Mouse (Mus musculus): Measurements from ENCODE around the gene Rbp2.

Rbp2 gene

DNA sequence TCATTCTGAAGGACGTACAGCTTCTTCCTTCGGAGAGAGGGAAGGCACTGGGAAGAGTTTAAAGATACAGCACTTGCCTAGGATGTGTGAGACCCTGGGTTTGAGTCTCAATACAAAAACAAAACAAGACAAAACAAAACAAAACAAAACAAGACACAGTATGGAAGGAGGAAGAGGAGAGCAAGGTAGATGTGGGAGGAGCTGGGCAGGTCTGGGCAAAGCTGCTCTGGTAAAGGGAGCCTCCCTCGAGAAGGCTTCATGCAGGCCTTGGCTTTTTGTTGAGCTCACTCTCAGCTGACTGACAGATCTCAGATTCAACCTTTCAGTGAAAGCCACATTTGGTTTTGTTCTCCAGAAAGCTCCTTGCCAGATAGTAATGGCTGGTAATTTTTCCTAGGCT, at the start of gene Rbp2:
Rbp2 (plus strand) TSS at position 301 of the 400 bp plus-strand sequence.
- DNase-seq (ENCODE audit: low spot score) = no peak

DNA sequence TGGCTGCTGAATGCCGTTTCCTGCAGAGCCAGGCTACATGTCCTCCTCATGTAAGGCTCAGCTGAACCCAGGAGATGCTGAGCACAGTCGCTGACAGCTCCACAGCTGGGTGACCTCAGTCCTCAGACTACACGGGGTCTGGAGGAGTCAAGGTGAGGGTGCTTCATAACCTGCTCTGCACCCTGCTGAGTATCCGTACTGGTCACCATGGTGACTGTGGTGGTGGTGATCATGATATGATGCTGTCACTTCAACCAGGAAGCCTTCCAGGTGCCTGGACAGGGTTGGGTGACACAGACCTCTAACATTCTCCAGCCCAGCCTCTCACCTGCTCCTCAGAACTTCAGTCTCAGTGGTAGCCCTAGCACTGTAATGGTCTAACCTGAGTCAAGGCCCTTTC, 48.1 kb upstream of the Rbp2 start:
- DNase-seq (ENCODE audit: low spot score) = no peak

DNA sequence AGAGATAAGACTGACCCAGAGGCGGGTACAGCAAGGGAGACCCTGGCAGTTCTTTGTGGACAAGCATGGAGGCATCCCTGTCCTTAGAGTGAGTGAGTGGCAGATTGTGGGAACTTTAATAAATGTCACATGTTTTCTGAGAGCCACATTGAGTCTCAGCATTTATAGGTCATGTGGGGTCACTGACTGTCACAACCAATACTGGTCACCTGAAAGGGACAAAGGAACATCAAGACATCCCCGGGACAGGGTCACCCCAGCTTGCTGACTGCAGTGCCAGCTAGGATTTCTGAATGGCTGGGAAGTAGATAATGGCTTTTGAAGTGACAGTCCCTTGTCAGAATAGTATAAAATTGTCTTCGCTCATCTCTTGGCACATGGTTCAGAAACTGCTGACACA, 46.8 kb upstream of the Rbp2 start:
- no peak for DNase-seq (ENCODE audit: low spot score)

DNA sequence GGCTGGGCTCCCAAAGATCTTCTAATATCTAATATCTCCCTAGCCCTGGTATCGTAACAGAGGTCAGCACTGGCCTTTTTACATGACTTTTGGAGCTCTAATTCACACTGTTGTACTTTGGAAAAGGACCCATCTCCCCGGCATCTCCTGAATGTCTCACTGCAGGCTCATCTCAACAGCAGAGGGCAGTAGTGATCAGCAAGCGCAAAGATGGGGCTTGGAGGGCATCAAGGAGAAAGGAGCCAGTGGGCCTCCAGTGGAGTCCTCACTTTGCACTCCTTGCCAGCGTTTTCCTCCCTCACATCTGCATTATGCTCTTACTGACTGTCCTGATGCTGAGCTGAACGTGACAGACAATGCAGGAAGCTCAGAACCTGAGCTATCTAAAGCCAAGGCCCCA, 43.3 kb upstream of the Rbp2 start:
- DNase-seq (ENCODE audit: low spot score) = peak; percentile 27

DNA sequence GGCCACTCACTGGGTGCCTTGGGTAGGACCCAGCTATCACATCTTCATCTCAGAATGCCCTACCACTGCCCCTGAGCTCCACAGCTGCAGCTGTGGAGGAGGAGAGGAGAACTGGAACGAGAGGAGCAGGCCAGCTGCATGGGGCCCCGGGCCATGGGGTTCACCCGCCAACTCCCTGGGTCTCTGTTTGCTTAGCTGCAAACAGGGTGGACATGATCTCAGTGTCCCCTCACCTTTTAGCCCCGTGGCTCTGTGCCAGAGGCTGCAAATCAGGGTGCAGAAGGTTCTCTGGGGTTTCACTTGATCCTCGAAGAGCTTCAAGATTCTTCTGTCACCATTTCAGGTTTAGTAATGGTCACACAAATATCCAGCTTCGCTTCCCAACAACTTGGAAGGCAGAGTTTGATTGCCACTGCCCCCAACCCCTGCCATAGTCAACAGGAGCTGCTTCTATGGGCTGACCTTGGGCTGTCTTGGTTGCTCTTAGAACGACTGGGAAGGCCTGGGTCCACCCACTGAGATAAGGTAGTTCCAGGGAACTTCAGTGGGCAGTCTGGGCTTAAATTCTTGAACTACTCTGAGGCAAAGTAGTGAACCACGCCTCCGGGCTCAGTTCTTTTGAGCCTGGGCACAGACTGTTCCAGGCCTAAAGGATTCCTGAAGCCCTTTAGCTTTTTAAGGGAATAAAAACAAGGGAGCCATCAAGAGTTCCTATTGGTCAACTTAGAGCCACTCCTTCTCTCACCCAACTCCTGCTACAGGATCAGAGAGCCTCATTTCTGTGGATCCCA, 40.4 kb upstream of the Rbp2 start:
- peak; percentile 37 for DNase-seq (ENCODE audit: low spot score)

DNA sequence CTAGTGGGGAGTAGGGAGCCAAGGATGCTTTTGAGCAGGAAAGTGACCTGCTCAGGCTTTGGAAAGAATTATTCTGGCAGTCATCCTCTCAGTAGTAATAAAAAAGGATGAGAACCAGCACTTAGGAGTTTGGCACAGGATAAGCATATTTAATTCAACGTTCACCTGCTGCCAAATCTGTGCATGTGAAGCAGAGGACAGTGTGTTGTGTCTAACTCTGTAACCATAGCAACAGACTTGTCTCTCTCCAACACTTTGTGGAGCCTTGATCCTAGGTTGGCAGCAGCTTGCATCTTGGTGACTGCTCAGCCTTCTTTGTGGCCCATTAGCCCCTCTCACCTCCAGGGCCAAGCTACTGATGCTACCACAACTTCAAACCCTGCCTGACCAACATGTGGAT, 34.9 kb upstream of the Rbp2 start:
- no peak for DNase-seq (ENCODE audit: low spot score)

DNA sequence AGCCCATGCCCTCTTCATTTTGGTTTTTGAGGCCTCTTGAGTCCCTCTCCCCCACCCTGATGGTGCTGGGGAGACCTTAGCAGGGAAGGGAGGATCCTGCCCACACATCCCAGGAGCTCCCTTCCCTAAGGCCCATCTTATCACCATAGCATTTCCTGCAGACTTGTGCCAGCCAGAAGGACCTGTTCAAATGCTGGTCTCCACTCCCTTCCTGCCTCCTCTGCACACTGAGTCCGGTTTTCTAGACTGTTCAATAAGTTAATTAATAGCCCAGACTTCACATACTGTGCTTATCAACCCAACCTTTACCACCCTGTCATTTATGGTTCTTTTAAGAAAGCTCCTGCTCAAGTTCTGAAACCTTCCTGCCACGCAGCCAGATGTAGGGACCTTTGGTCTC, 19.2 kb upstream of the Rbp2 start:
- no peak for DNase-seq (ENCODE audit: low spot score)

DNA sequence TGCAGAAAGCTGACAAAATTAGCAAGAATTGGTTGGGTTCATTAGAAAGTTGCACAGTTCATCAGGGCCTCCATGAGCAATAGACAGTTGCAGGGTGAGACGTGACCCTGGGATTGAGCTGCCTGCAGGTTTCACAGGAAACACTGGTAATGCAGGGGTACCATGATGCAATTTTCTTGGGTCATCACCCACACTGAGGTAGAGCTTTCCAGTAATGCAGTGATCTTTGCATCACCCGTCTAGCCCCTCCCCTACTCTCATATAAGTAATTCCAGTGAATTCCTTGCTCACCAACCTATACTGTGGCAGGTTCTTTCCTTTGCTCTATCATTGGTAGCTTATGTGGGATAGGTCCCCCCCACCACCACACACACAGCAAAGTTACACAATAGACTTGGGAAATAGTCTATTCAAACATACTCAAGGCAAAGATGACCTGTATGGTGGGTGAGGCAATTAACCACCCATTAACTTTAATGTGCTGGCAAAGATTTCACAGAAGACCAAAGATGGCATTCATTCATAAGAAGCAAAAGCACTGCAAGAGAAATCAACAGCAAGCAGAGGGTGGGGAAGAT, 5.7 kb upstream of the Rbp2 start:
- no peak for DNase-seq (ENCODE audit: low spot score)

DNA sequence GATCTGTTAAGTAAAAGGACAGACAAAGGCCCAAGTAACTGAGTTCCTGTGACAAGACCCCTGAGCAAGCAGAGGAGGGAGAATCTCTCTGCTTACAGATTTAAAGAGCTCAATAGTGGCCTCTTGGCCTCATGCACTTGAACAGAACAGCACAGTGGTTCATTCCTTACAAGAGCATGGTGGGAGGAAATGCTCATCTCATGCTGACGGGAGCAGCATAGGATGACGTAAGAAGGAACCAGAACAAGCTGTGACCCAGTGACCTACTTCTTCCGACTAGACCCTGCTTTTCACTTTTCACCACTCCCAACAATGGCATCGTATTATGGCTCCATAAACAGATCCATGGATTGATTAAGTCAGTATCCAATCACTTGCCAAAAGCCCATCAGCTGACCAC, 3.7 kb upstream of the Rbp2 start:
- no peak for DNase-seq (ENCODE audit: low spot score)

DNA sequence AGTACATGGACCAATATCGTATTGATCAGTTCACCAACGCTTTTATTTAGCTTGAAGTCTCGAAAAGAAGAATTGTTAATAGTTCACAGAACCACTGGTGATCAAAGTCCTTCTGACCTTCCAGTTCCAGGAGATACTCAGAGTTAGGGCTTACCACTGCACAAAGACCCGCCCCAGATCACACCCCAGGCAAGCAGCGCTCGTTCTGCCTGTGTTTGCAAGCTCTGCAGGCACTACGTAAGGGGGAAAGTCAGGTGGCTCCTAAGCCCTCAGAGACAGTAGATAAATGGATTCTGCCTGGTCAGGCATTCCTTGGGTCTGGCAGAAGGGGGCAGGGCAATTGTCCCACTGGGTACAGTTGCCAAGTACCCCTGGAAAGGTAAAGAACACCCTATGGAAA, 895 bp upstream of the Rbp2 start:
- no peak for DNase-seq (ENCODE audit: low spot score)

DNA sequence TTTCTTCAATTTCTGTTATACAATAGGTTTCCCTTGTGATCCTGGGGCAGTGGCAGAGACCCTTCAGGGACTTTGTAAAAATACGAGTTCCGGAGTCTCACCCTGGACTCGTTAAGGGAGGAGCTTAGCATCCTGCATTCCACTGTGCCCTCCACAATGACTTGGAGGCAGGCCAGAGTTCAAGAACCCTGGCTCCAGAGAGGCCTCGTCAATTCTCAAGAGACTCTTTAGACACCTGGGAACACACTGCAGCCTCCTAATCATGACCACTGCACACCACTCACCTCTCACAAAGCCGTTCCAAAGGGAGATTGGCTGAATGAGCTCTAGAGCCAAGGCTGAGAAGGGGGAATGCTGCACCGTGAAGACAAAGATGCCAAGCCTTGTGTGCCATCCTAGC, 1.4 kb downstream of the Rbp2 start:
- DNase-seq (ENCODE audit: low spot score) = no peak

DNA sequence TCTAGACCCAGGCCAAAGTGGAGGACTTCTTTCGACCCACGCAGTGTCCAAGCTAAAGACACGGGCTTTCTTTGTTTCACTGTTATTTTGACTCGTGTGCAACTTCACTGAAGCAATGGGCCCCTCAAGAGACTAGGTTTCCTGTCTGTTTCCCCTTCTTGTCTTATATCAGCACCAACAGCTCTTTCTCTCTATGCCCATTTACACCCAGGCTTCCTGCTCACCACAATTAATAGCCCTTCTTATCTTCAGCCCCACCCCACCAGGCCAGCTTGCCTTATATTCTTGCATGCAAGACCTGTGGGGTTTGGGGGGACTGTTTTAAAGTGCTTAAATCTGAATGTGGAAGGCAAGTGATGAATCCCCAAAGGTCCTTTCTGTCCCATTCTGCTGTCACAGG, 3.6 kb downstream of the Rbp2 start:
- DNase-seq (ENCODE audit: low spot score) = no peak

DNA sequence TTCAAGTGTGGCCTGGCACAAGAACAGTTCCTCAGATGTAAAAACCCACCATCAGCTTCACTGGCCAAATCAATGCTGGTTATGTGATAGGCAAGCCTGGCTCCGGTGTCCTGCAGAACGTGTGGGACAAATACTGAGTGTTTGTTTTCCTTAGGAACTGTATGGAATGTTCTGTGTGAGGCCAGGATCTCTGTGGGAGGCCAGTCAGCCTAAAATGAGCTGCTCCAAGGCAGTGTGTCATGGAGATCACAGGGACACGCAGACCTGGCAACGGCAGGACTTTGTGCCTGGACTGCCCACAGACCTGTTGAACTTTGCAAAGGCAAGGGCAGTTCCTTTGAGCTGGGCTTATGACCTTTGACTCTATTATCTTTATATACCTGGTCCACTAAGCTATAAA, 4.2 kb downstream of the Rbp2 start:
- DNase-seq (ENCODE audit: low spot score) = no peak

DNA sequence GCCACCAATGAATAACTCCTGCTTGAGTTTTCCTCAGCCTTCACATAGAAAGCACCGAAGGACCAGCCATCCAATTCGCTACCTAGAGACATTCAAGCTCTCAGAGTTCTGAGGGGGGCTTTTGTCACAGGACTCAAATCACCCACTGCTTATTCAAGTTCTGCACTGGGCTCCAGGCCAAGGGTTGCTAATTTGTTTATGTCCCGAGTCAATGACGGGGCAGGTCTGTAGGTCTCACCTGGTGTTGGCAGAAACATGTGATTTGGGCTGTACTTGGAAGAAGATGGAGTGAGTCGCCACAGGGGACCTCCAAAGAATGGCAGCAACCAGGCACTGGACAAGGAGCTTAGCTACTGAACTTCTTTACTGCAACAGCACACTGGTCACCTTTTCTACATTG, 5.2 kb downstream of the Rbp2 start:
- DNase-seq (ENCODE audit: low spot score) = no peak

DNA sequence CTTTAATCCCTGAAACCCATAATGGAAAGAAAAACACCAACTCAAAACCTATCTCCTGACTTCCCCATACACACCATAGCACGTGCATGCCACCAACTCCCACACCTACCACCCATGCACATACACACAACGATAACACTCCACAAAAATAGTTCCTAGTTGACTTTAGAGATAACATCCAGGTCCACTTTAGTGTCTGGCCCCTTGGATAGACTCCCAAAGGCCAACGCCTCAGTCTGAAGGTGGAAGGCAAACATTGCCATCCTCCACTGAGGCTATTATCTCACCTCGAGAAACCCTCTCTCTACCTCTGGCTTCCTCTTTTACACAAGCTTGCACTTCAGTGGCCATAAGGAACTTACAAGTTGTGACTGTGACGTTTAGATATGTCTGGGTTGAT, 6.3 kb downstream of the Rbp2 start:
- no peak for DNase-seq (ENCODE audit: low spot score)

DNA sequence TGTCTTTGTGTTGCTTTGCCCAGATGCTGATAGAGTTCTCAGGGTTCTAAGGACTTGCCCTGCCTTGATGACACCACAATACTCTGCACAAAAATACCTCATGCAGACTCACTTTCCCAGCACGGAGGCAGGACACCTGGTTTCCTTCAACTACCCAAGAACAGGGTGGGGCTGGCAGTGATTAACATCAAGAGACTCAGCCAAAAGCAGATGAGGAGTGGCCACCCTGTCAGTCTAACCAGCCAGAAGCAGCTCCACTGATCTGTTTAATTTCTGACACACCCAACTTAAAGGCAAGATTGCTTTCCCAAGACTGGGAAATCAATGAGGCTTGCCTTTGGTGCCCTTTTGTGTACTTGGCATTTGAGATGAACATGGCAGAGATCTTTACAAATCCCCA, 6.9 kb downstream of the Rbp2 start:
- DNase-seq (ENCODE audit: low spot score) = no peak

DNA sequence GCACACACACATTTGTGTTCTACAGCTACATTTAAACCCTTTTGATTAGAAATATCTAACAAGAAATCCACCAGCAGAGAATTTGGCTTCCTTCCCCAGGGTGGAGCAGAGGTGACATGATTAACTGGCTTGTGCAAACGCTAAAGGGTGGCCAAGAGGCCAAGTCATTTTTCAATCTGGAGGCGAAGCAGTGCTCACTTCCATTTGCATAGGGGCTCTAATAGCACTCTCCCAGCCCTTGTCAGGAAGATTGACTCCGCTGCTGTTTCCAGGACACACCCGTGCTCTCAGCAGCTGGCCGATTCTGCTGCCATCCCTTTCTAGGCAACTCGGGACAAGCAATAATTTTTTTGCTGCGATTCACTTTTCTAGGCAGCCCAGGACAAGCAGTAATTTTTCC, 11.2 kb downstream of the Rbp2 start:
- DNase-seq (ENCODE audit: low spot score) = no peak

DNA sequence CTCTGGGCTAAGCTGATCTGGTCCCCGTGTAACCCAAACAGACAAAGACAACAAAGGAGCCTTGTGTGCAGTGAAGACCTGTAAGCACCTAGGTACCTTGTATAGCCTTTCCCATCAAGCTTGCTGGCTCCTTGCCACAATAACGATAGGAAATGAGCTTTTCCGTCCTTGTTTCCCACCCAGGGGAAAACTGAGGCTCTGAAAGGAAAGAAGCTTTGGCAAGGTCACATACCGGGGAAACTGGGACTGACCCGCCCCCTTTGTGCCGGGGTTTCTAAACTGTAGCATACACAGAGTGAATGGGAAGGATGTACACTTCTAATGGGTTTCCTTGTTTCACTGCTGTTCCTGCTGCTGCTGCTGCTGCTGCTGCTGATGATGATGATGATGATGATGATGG, 12.1 kb downstream of the Rbp2 start:
- DNase-seq (ENCODE audit: low spot score) = no peak

DNA sequence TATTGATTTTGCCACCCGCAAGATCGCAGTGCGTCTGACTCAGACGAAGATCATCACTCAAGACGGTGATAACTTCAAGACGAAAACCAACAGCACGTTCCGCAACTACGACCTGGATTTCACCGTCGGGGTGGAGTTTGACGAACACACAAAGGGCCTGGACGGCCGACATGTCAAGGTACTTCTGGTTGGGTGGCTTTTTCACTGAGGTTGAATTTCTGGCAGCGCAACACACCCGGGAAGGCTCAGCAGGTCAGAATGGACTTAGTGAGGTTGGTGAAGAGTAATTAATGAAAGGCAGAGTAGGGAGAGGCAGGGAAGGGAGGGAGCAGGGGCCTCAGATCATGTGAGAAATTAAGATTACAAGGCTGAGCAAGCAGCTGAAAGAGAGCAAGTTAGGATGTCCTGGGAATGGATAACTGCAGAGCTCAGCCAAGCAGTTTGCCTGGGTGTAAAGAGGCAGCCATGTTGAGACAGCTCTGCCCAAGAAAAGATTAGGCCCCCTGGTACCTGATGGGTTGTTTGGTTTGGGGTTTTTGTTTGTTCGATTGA, 12.9 kb downstream of the Rbp2 start:
- DNase-seq (ENCODE audit: low spot score) = no peak

DNA sequence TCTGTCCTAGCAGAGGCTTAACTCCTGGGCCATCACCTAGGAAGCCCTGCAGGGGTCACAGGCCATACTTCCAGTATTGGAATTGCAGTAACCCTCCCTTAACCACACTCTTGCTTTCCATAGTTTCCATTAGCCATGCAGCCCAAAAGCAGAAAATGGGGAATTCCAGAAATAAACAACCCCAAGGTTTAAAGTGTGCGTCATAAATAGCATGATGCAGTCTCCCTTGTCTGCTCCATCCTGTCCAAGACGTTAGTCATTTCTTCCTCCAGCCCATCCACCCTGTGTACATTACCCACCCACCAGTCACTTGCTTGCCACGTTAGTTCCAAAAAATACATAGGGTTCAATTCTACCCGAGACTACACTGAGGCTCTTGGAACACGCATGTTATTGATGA, 13.7 kb downstream of the Rbp2 start:
- DNase-seq (ENCODE audit: low spot score) = no peak

DNA sequence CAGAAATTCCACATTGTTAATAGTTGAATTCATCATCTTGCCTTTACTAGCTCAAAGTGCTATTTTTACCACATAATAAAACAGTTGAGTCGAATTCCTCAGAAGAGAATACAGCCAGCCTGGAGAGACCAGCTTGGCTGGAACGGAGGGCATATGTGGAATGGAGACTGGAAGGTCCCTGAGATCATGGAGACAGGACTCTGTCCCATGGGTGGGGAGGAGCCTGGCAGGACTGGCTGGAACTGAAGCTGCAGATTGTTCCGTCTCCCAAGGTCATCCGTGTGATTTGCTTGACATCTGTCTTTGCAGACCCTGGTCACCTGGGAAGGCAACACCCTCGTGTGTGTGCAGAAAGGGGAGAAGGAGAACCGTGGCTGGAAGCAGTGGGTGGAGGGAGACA, 21.6 kb downstream of the Rbp2 start:
- DNase-seq (ENCODE audit: low spot score) = no peak

DNA sequence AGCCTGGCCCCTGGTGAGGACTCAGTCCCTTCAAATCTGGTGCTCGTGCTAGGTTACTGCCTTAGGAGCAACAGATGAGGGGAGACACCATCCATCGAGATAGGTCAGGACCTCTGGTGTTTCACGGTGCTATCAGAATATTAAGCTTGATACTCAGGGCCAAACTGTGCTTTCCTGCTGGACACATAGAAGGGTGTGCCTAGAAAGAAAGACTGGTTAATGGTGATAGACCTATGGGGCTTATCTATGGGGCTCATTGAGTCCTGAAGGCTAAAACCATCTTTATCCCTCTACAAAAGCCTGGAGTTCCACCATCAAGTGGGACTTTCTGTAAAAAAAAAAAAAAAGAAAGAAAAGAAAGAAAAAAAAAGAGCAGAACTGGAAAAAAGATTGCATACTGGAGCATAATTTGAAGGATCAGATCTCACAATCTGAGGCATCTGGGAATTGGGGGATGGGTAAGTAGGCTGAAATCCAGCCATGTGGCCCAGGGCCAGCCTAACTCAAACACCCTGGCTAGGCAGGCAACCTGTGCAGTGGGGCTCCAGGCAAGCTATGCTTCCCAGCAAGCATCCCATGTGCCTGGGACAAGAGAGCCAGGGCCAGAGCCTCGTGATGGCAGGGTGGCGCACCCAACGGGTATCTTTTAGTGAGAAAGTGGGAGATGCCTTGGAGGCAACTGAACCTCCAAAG, 24.6 kb downstream of the Rbp2 start:
- DNase-seq (ENCODE audit: low spot score) = no peak

DNA sequence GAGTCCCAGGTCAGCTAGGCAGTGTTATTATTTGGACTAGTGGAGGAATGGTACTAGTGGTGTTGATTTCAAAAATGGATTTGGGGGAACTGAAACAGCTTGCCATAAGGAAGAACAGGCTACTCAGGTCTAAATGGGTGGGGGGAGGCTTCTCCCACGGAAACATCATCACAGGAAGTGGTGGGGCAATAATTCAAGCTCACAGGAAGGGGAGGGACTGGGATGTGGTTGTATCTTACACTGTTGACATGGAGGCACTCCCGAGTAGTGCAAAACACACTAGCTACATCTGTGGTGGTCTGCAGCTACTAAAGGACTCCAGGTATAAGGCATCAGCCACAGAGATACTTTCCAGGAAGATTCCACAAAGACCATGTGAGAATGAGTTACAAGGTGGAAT, 38.0 kb downstream of the Rbp2 start:
- DNase-seq (ENCODE audit: low spot score) = no peak
